Mouse (Mus musculus) cortical plate, adult 2 months (tissue): ENCODE measurements around the gene Gclm. TPM values are rescaled to one million over a fixed set of nuclear protein-coding genes. Genes with fewer than 3 reads are reported as not detected.
A peak's percentile ranks its signal among the peaks of the same experiment; 100 is the strongest.

Experiments used
- H3K27ac ChIP-seq: fragments of 200-500 bp; 2 replicates; pipeline ENCODE4 v1.5.1; 2012; ENCODE audit warnings: low read length, control low read depth, inconsistent platforms; ENCODE audit not compliant: insufficient read depth
- H3K4me1 ChIP-seq: fragments of 200-500 bp; 2 replicates; pipeline ENCODE4 v1.6.1; 2011; ENCODE audit warnings: low read length; ENCODE audit not compliant: control insufficient read depth, insufficient read depth
- H3K4me3 ChIP-seq: fragments of 200-500 bp; 2 replicates; pipeline ENCODE4 v1.5.1; 2011; ENCODE audit warnings: mild to moderate bottlenecking, low read length, control low read depth; ENCODE audit not compliant: insufficient read depth
- CTCF ChIP-seq: fragments of 200-500 bp; IDR thresholded peaks from 2 replicates; pipeline ENCODE4 v1.5.1; 2011; ENCODE audit warnings: mild to moderate bottlenecking, control low read depth, low read length; ENCODE audit not compliant: insufficient read depth; ENCODE audit errors: extremely low read depth
- POLR2A ChIP-seq: fragments of 200-500 bp; IDR thresholded peaks from 2 replicates; pipeline ENCODE4 v1.6.1; 2011; ENCODE audit warnings: mild to moderate bottlenecking, low read length, control low read depth; ENCODE audit not compliant: insufficient read depth; ENCODE audit errors: extremely low read depth
- polyA plus RNA-seq: library from polyadenylated mRNA; depleted of rRNA; stranded (reverse); fragments of >200 nt; gene quantifications from 2 replicates; pipeline ENCODE4 v1.2.3, GENCODE M21; 2012; rRNA removed

Gene Gclm
- polyA plus RNA-seq = 46.6 and 49.5 TPM in 2 replicates

GRCm38 (mm10) chr3:122245215-122245877 lies at the start of gene Gclm:
Gene Gclm, plus strand, starts transcription at chr3:122245557.
- peak within 1 kb of the TSS; percentile 99 for H3K4me3 ChIP-seq
- TF ChIP-seq CTCF (0 out of 2 replicates have a peak, but pooled peaks have one; percentile 2), POLR2A (peak; percentile 79; the same call in 1 of the 2 replicates)

GRCm38 (mm10) chr3:122196621-122197298 lies 48.6 kb upstream of the Gclm start:
- no peak overlapping the region for H3K4me3 ChIP-seq
- H3K27ac ChIP-seq = no peak overlapping the region
- H3K4me1 ChIP-seq = peaks cover 1% of the 10 kb centered on the region; the same call in 1 of the 2 replicates
- no peak for TF ChIP-seq POLR2A
- TF ChIP-seq CTCF = no peak

More at GRCm38 (mm10) chr3:122245215-122245877, at the start of gene Gclm:
- peak within 1 kb of the TSS; percentile 89 for H3K27ac ChIP-seq
- peaks cover 8% of the 10 kb centered on the region for H3K4me1 ChIP-seq

- TF ChIP-seq POLR2A (no peak), CTCF (no peak)
- no peak overlapping the region for H3K4me3 ChIP-seq
- peaks cover 1% of the 10 kb centered on the region; the same call in 1 of the 2 replicates for H3K4me1 ChIP-seq
- no peak overlapping the region for H3K27ac ChIP-seq
Measured at GRCm38 (mm10) chr3:122198532-122198931, 46.8 kb upstream of the Gclm start.

- no peak overlapping the region for H3K27ac ChIP-seq
- H3K4me3 ChIP-seq = no peak overlapping the region
- peaks cover 1% of the 10 kb centered on the region; the same call in 1 of the 2 replicates for H3K4me1 ChIP-seq
- TF ChIP-seq POLR2A = no peak
- no peak for TF ChIP-seq CTCF
Measured at GRCm38 (mm10) chr3:122198966-122199381, 46.4 kb upstream of the Gclm start.

DNA sequence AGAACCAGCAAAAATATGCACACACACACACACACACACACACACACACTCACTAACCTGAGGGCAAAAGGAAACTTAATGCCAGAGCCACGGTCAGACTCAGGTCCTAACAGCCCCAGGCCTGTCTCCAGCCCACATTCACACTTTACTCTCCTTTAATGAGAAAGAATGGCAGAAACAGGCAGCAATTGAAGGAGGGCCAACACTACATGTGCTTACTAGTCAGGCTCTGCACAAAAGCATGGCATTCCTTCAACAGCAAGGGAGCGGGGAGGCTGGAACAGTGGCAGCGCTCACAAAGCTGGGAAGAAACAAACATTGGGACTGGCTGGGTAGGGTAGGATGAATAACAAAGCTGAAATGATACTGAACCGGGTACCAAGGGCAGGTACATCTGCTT lies 45.8 kb upstream of the Gclm start:
- H3K4me3 ChIP-seq = no peak overlapping the region
- TF ChIP-seq POLR2A = no peak
- no peak for TF ChIP-seq CTCF
- H3K4me1 ChIP-seq = peaks cover 1% of the 10 kb centered on the region; the same call in 1 of the 2 replicates
- no peak overlapping the region for H3K27ac ChIP-seq

GRCm38 (mm10) chr3:122200017-122200416 lies 45.3 kb upstream of the Gclm start:
- Histone ChIP-seq H3K4me3 (no peak overlapping the region), H3K4me1 (peaks cover 1% of the 10 kb centered on the region; the same call in 1 of the 2 replicates), H3K27ac (no peak overlapping the region)
- TF ChIP-seq CTCF (no peak), POLR2A (no peak)

DNA sequence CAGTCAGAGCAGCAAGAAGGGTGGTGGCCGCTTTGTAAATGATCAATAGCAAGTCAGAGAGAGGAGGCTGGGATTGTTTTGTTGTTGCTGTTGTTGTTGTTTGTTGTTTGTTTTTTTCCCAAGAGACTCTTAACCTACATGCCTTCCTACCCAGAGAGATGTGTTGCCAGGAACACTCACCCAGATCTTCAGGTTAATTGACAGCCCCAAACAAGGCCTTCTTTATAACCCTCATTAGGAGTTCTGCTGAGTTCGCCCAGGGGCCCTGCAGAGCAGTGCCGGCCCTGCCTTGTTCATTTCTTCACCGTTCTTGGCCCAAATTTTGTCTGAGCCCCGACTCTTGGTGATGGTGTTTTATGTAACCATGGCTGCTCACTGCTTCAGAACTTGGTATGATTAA lies 44.9 kb upstream of the Gclm start:
- Histone ChIP-seq H3K4me3 (no peak overlapping the region), H3K27ac (no peak overlapping the region), H3K4me1 (peaks cover 1% of the 10 kb centered on the region; the same call in 1 of the 2 replicates)
- TF ChIP-seq CTCF (no peak), POLR2A (no peak)

GRCm38 (mm10) chr3:122202307-122202732 lies 43.0 kb upstream of the Gclm start:
- Histone ChIP-seq H3K4me3 (no peak overlapping the region), H3K4me1 (peaks cover 1% of the 10 kb centered on the region; the same call in 1 of the 2 replicates)
- TF ChIP-seq CTCF = no peak
- no peak for TF ChIP-seq POLR2A

DNA sequence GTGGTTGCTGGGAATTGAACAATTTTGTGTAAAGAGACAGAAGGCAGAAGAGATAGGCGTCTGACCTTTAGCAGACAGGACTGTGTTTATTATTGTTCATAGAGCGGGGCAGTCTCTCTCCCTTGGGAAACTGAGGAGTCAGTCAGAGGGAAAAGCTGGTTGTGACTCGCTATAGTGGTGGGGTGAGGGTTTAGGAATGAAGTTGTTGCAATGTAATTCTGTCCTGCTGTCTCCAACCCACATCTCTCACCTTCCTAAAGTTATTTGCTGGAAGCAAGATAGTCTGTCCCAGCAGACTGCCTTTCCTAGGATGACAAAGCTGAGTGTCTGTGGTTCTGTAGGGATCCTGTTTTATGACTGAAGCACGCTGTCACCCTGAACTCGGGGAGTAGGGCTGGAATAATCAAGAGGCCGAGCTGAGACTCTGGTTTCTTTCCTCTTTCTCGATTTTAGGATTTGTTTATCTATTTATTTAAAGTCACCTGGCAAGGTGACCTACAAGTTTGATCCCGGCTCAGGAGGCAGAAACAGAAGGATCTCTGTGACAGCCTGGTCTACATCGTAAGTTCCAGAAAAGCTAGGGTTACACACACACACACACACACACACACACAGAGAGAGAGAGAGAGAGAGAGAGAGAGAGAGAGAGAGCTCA lies 41.6 kb upstream of the Gclm start:
- Histone ChIP-seq H3K4me1 (peaks cover 1% of the 10 kb centered on the region; the same call in 1 of the 2 replicates), H3K4me3 (no peak overlapping the region), H3K27ac (no peak overlapping the region)
- no peak for TF ChIP-seq CTCF
- no peak for TF ChIP-seq POLR2A

More at GRCm38 (mm10) chr3:122202307-122202732, 43.0 kb upstream of the Gclm start:
- H3K27ac ChIP-seq = no peak overlapping the region

DNA sequence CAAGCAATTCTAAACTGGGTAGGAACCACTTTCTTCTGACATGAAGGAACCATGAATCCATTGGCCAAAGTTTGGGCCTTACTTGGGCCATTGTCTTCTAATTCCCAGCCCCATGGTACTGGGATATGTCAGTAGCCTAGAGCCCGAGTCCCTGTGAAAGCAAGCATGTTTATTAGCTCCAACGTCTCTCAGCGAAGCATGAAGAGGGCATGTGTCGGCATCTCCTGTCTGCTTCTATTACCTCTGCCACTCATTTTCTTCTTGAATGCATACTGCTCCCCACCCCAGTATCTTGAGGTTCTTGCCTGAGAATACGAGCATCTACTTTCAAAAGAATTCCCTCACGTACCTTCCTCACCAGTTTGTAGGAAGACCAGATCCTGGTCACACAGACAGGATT lies 39.6 kb upstream of the Gclm start:
- no peaks in the 10 kb centered on the region for H3K4me1 ChIP-seq
- no peak overlapping the region for H3K27ac ChIP-seq

More for the DNA sequence above, 39.6 kb upstream of the Gclm start:
- TF ChIP-seq CTCF = no peak
- TF ChIP-seq POLR2A = no peak
- H3K4me3 ChIP-seq = no peak overlapping the region
